Mouse (Mus musculus) bone marrow macrophage, adult 2 months (primary cell): ENCODE measurements around the gene Rfx4. TPM values are rescaled to one million over a fixed set of nuclear protein-coding genes. Genes with fewer than 3 reads are reported as not detected.

ENCODE experiments used
- H3K27ac ChIP-seq: 2 replicates; pipeline ENCODE4 v1.5.1; 2012; ENCODE audit warnings: low read depth, low read length; ENCODE audit not compliant: insufficient read depth
- H3K4me1 ChIP-seq: 2 replicates; pipeline ENCODE4 v1.6.1; 2012; ENCODE audit warnings: low read length; ENCODE audit not compliant: control insufficient read depth, insufficient read depth
- H3K4me3 ChIP-seq: 2 replicates; pipeline ENCODE4 v1.5.1; 2012; ENCODE audit warnings: mild to moderate bottlenecking, low read length, moderate library complexity; ENCODE audit not compliant: insufficient read depth
- CTCF ChIP-seq: IDR thresholded peaks from 2 replicates; pipeline ENCODE4 v1.5.1; 2012; ENCODE audit warnings: low read depth, mild to moderate bottlenecking, low read length, moderate library complexity
- POLR2A ChIP-seq: IDR thresholded peaks from 2 replicates; pipeline ENCODE4 v1.6.1; 2012; ENCODE audit warnings: mild to moderate bottlenecking, low read depth, low read length, borderline replicate concordance
- polyA plus RNA-seq: library from polyadenylated mRNA; stranded (reverse); fragments of >200 nt; gene quantifications from 2 replicates; pipeline ENCODE4 v1.2.4, GENCODE M21; 2012; ENCODE audit not compliant: missing spikeins, insufficient read depth, insufficient read length

Gene Rfx4
- polyA plus RNA-seq, 1 experiment = not detected

GRCm38 (mm10) chr10:84811913-84812295 lies 56.0 kb downstream of the Rfx4 start:
- Histone ChIP-seq H3K27ac (no peak overlapping the region), H3K4me1 (no peaks in the 10 kb centered on the region), H3K4me3 (no peak overlapping the region)
- TF ChIP-seq POLR2A (no peak), CTCF (no peak)

GRCm38 (mm10) chr10:84815676-84816436 lies 60.0 kb downstream of the Rfx4 start:
- 0 out of 2 replicates have a peak, but pooled peaks cover 4% of the 10 kb centered on the region for H3K4me1 ChIP-seq
- no peak overlapping the region for H3K4me3 ChIP-seq
- TF ChIP-seq CTCF = no peak
- TF ChIP-seq POLR2A = no peak
- no peak overlapping the region for H3K27ac ChIP-seq

GRCm38 (mm10) chr10:84817086-84817869 lies 61.4 kb downstream of the Rfx4 start:
- TF ChIP-seq CTCF (no peak), POLR2A (no peak)
- H3K4me1 ChIP-seq = 0 out of 2 replicates have a peak, but pooled peaks cover 4% of the 10 kb centered on the region
- no peak overlapping the region for H3K27ac ChIP-seq
- no peak overlapping the region for H3K4me3 ChIP-seq

GRCm38 (mm10) chr10:84819669-84820068 lies 63.8 kb downstream of the Rfx4 start:
- Histone ChIP-seq H3K27ac (no peak overlapping the region), H3K4me3 (no peak overlapping the region), H3K4me1 (peaks cover 11% of the 10 kb centered on the region)
- TF ChIP-seq POLR2A (no peak), CTCF (no peak)

GRCm38 (mm10) chr10:84820230-84820629 lies 64.4 kb downstream of the Rfx4 start:
- Histone ChIP-seq H3K27ac (no peak overlapping the region), H3K4me3 (no peak overlapping the region), H3K4me1 (peaks cover 11% of the 10 kb centered on the region)
- TF ChIP-seq CTCF = no peak
- TF ChIP-seq POLR2A = no peak

- no peak overlapping the region for H3K27ac ChIP-seq
- no peak overlapping the region for H3K4me3 ChIP-seq
- H3K4me1 ChIP-seq = peaks cover 11% of the 10 kb centered on the region
- no peak for TF ChIP-seq POLR2A
Observed at GRCm38 (mm10) chr10:84822741-84823151, 66.9 kb downstream of the Rfx4 start.

GRCm38 (mm10) chr10:84823621-84824020 lies 67.8 kb downstream of the Rfx4 start:
- no peak overlapping the region for H3K4me3 ChIP-seq
- no peak for TF ChIP-seq CTCF
- TF ChIP-seq POLR2A = no peak
- peaks cover 11% of the 10 kb centered on the region for H3K4me1 ChIP-seq
- no peak overlapping the region for H3K27ac ChIP-seq

GRCm38 (mm10) chr10:84829009-84829408 lies 73.1 kb downstream of the Rfx4 start:
- no peak overlapping the region for H3K4me3 ChIP-seq
- H3K27ac ChIP-seq = no peak overlapping the region
- TF ChIP-seq CTCF (no peak), POLR2A (no peak)
- H3K4me1 ChIP-seq = peaks cover 11% of the 10 kb centered on the region

GRCm38 (mm10) chr10:84835596-84835995 lies 79.7 kb downstream of the Rfx4 start:
- Histone ChIP-seq H3K4me3 (no peak overlapping the region), H3K27ac (no peak overlapping the region), H3K4me1 (no peaks in the 10 kb centered on the region)
- TF ChIP-seq POLR2A = no peak
- no peak for TF ChIP-seq CTCF

GRCm38 (mm10) chr10:84836104-84836503 lies 80.2 kb downstream of the Rfx4 start:
- H3K4me1 ChIP-seq = no peaks in the 10 kb centered on the region
- no peak for TF ChIP-seq POLR2A
- no peak for TF ChIP-seq CTCF

GRCm38 (mm10) chr10:84837355-84837754 lies 81.5 kb downstream of the Rfx4 start:
- no peak overlapping the region for H3K4me3 ChIP-seq
- no peak overlapping the region for H3K27ac ChIP-seq
- TF ChIP-seq POLR2A = no peak
- TF ChIP-seq CTCF = no peak
- no peaks in the 10 kb centered on the region for H3K4me1 ChIP-seq

More at GRCm38 (mm10) chr10:84836104-84836503, 80.2 kb downstream of the Rfx4 start:
- Histone ChIP-seq H3K4me3 (no peak overlapping the region), H3K27ac (no peak overlapping the region)
